Mouse (Mus musculus) intestine, embryonic 14.5 days (tissue): Measurements from ENCODE around the gene Synpo2. TPM values are rescaled to one million over a fixed set of nuclear protein-coding genes. Genes with fewer than 3 reads are reported as not detected.

ENCODE experiments used
- ATAC-seq: fragments of 200-750 bp; cut with Nextera tagmentation; replicated peaks from 2 replicates; pipeline ENCODE4 v1.8.0; 2017; ENCODE audit warnings: low read depth, moderate number of reproducible peaks, moderate TSS enrichment, moderate library complexity; ENCODE audit not compliant: low FRiP score, low TSS enrichment
- DNase-seq: peaks from one replicate; pipeline ENCODE4 v3.0.0-alpha.2; 2018; ENCODE audit warnings: low spot score
- H3K27ac ChIP-seq: fragments of 300-500 bp; sonication (generic); 2 replicates; pipeline ENCODE4 v1.5.1; 2014; ENCODE audit warnings: low read depth, mild to moderate bottlenecking, control low read depth
- H3K27me3 ChIP-seq: fragments of 300-500 bp; sonication (generic); replicated peaks from 2 replicates; pipeline ENCODE4 v1.6.1; 2014; ENCODE audit warnings: low read length, control low read depth; ENCODE audit not compliant: control insufficient read depth, insufficient read depth
- H3K36me3 ChIP-seq: fragments of 300-500 bp; sonication (generic); 2 replicates; pipeline ENCODE4 v1.6.1; 2014; ENCODE audit warnings: low read length, control low read depth; ENCODE audit not compliant: control insufficient read depth, insufficient read depth
- H3K4me1 ChIP-seq: fragments of 300-500 bp; sonication (generic); replicated peaks from 2 replicates; pipeline ENCODE4 v1.6.1; 2014; ENCODE audit warnings: low read length, control low read depth, mixed read lengths; ENCODE audit not compliant: control insufficient read depth, insufficient read depth
- H3K4me2 ChIP-seq: fragments of 300-500 bp; sonication (generic); 2 replicates; pipeline ENCODE4 v1.6.1; 2014; ENCODE audit warnings: low read length
- H3K4me3 ChIP-seq: fragments of 300-500 bp; sonication (generic); 2 replicates; pipeline ENCODE4 v1.5.1; 2014; ENCODE audit warnings: low read depth, low read length, control low read depth, mixed read lengths
- H3K9ac ChIP-seq: fragments of 300-500 bp; sonication (generic); 2 replicates; pipeline ENCODE4 v1.6.1; 2014; ENCODE audit warnings: mild to moderate bottlenecking, low read length
- H3K9me3 ChIP-seq: fragments of 300-500 bp; sonication (generic); 2 replicates; pipeline ENCODE4 v1.6.1; 2016; ENCODE audit warnings: low read length, control low read depth; ENCODE audit not compliant: control insufficient read depth
- WGBS: fragments of 180-500 bp; shearing (Covaris S2); extraction: QIAGEN DNeasy Blood & Tissue Kit; methylation state at CpG from one replicate; pipeline ENCODE4 v1.1.7; 2014; 5-methylcytosine and 5-hydroxymethylcytosine counted together
- polyA plus RNA-seq: library from polyadenylated mRNA; unstranded; fragments of >200 nt; fragmentation: Nextera tagmentation; extraction: Ambion mirVana; gene quantifications from 2 replicates; pipeline ENCODE4 v1.2.1, GENCODE M21; 2014

The Synpo2 gene
- polyA plus RNA-seq, 1 experiment from 2014 or later, result 56.2 TPM

- no peak overlapping the region for H3K4me2 ChIP-seq
- ATAC-seq (no peak), DNase-seq (no peak)
- H3K4me1 ChIP-seq, result peaks cover 44% of the 10 kb centered on the region
- peak overlapping the region; percentile 74 for H3K27ac ChIP-seq
- H3K36me3 ChIP-seq, result no peaks in the 10 kb centered on the region
- H3K9ac ChIP-seq, result no peak overlapping the region
- H3K9me3 ChIP-seq, result no peaks in the 10 kb centered on the region
- H3K4me3 ChIP-seq, result no peak overlapping the region
- WGBS, result 74% methylated on average over 5 of the region's 5 CpGs
- H3K27me3 ChIP-seq, result no peaks in the 10 kb centered on the region
These were observed 56.9 kb downstream of the Synpo2 start for GRCm38 (mm10) chr3:123179041-123179440.

GRCm38 (mm10) chr3:123178420-123178819 is 57.5 kb downstream of the Synpo2 start:
- Histone ChIP-seq H3K9ac (no peak overlapping the region), H3K4me3 (no peak overlapping the region), H3K4me1 (peaks cover 44% of the 10 kb centered on the region), H3K9me3 (no peaks in the 10 kb centered on the region), H3K27ac (peak overlapping the region; percentile 67; the same call in 1 of the 2 replicates), H3K4me2 (no peak overlapping the region), H3K36me3 (no peaks in the 10 kb centered on the region), H3K27me3 (no peaks in the 10 kb centered on the region)
- ATAC-seq, result no peak
- WGBS, result 57% methylated on average over 4 of the region's 4 CpGs
- no peak for DNase-seq

- H3K9ac ChIP-seq, result 0 out of 2 replicates have a peak overlapping the region, but pooled peaks have one; percentile 10
- 39% methylated on average over 19 of the region's 19 CpGs for WGBS
- H3K9me3 ChIP-seq, result no peaks in the 10 kb centered on the region
- peak overlapping the region; percentile 22; the same call in 1 of the 2 replicates for H3K4me2 ChIP-seq
- no peaks in the 10 kb centered on the region for H3K27me3 ChIP-seq
- no peaks in the 10 kb centered on the region for H3K36me3 ChIP-seq
- DNase-seq (no peak), ATAC-seq (0 out of 2 replicates have a peak, but pooled peaks have one; percentile 28)
- H3K27ac ChIP-seq, result peak overlapping the region; percentile 84
- H3K4me3 ChIP-seq, result no peak overlapping the region
- peaks cover 41% of the 10 kb centered on the region for H3K4me1 ChIP-seq
These were observed 59.3 kb downstream of the Synpo2 start for GRCm38 (mm10) chr3:123176366-123177334.

GRCm38 (mm10) chr3:123175142-123175541 is 60.8 kb downstream of the Synpo2 start:
- Histone ChIP-seq H3K4me3 (no peak overlapping the region), H3K27me3 (no peaks in the 10 kb centered on the region), H3K27ac (peak overlapping the region; percentile 84; the same call in 1 of the 2 replicates), H3K4me1 (peaks cover 41% of the 10 kb centered on the region), H3K36me3 (no peaks in the 10 kb centered on the region), H3K4me2 (no peak overlapping the region), H3K9me3 (no peaks in the 10 kb centered on the region), H3K9ac (peak overlapping the region; percentile 13; the same call in 1 of the 2 replicates)
- ATAC-seq (no peak), DNase-seq (no peak)
- 77% methylated on average over 7 of the region's 7 CpGs for WGBS

GRCm38 (mm10) chr3:123174379-123174697 is 61.6 kb downstream of the Synpo2 start:
- no peaks in the 10 kb centered on the region for H3K9me3 ChIP-seq
- H3K4me2 ChIP-seq, result no peak overlapping the region
- no peak overlapping the region for H3K9ac ChIP-seq
- no peak for DNase-seq
- no peak for ATAC-seq
- H3K27ac ChIP-seq, result no peak overlapping the region; the same call in 1 of the 2 replicates
- H3K36me3 ChIP-seq, result no peaks in the 10 kb centered on the region
- H3K4me1 ChIP-seq, result peaks cover 33% of the 10 kb centered on the region
- WGBS, result 85% methylated on average over 8 of the region's 8 CpGs
- no peaks in the 10 kb centered on the region for H3K27me3 ChIP-seq
- no peak overlapping the region for H3K4me3 ChIP-seq

GRCm38 (mm10) chr3:123173553-123174378 is 62.2 kb downstream of the Synpo2 start:
- H3K4me2 ChIP-seq, result no peak overlapping the region
- H3K27me3 ChIP-seq, result no peaks in the 10 kb centered on the region
- H3K4me3 ChIP-seq, result no peak overlapping the region
- ATAC-seq, result no peak
- H3K9ac ChIP-seq, result no peak overlapping the region
- no peaks in the 10 kb centered on the region for H3K9me3 ChIP-seq
- no peaks in the 10 kb centered on the region for H3K36me3 ChIP-seq
- H3K27ac ChIP-seq, result no peak overlapping the region; the same call in 1 of the 2 replicates
- DNase-seq, result no peak
- 82% methylated on average over 21 of the region's 21 CpGs for WGBS
- H3K4me1 ChIP-seq, result peaks cover 28% of the 10 kb centered on the region

- Histone ChIP-seq H3K4me2 (no peak overlapping the region), H3K27ac (no peak overlapping the region), H3K9me3 (no peaks in the 10 kb centered on the region), H3K4me3 (no peak overlapping the region), H3K4me1 (peaks cover 26% of the 10 kb centered on the region), H3K9ac (no peak overlapping the region), H3K27me3 (no peaks in the 10 kb centered on the region), H3K36me3 (no peaks in the 10 kb centered on the region)
- ATAC-seq, result no peak
- 83% methylated on average over 5 of the region's 5 CpGs for WGBS
- DNase-seq, result no peak
These were observed 63.8 kb downstream of the Synpo2 start for GRCm38 (mm10) chr3:123172151-123172550.

GRCm38 (mm10) chr3:123169398-123169797 is 66.6 kb downstream of the Synpo2 start:
- no peaks in the 10 kb centered on the region for H3K27me3 ChIP-seq
- no peak overlapping the region for H3K4me3 ChIP-seq
- no peaks in the 10 kb centered on the region for H3K9me3 ChIP-seq
- no peak for ATAC-seq
- no peaks in the 10 kb centered on the region for H3K36me3 ChIP-seq
- H3K27ac ChIP-seq, result peak overlapping the region; percentile 10; the same call in 1 of the 2 replicates
- peaks cover 20% of the 10 kb centered on the region for H3K4me1 ChIP-seq
- 51% methylated on average over 4 of the region's 4 CpGs for WGBS
- no peak overlapping the region for H3K9ac ChIP-seq
- H3K4me2 ChIP-seq, result no peak overlapping the region
- DNase-seq, result no peak
